Mouse (Mus musculus): ENCODE measurements around the gene Zcchc18.
"Not testable (repeated sequence)": the region's sequence is repeated elsewhere in the genome, so short reads cannot be mapped to it uniquely, and the experiment has no call there.

The Zcchc18 gene

GRCm38 (mm10) chrX:136992978-136993547 lies at the start of gene Zcchc18:
TSS of gene Zcchc18 (plus strand) at chrX:136993155.
- DNase-seq = peak; percentile 90

- peak; percentile 70 for DNase-seq
Measured at GRCm38 (mm10) chrX:136957583-136958279, 35.2 kb upstream of the Zcchc18 start.

GRCm38 (mm10) chrX:136958300-136958699 lies 34.7 kb upstream of the Zcchc18 start:
- not testable (repeated sequence) for DNase-seq

- DNase-seq = peak; percentile 9
Measured at GRCm38 (mm10) chrX:136959688-136960087, 33.3 kb upstream of the Zcchc18 start.

GRCm38 (mm10) chrX:136975397-136975796 lies 17.6 kb upstream of the Zcchc18 start, which contains the start of gene Tmsb15b2:
TSS of gene Tmsb15b2 (minus strand) at chrX:136975497.
- DNase-seq = not testable (repeated sequence)

GRCm38 (mm10) chrX:136976424-136977084 lies 16.4 kb upstream of the Zcchc18 start, which contains the start of the genes Tmsb15l and Tmsb15b1:
TSS of gene Tmsb15l (minus strand) at chrX:136976869.
TSS of gene Tmsb15b1 (minus strand) at chrX:136976874.
- DNase-seq = peak; percentile 85

- DNase-seq = peak; percentile 7
Measured at GRCm38 (mm10) chrX:136978616-136979015, 14.3 kb upstream of the Zcchc18 start.

- no peak for DNase-seq
Measured at GRCm38 (mm10) chrX:136986039-136986438, 6.9 kb upstream of the Zcchc18 start.

GRCm38 (mm10) chrX:136991274-136991673 lies 1.7 kb upstream of the Zcchc18 start:
- no peak for DNase-seq

GRCm38 (mm10) chrX:136992191-136992965 lies 577 bp upstream of the Zcchc18 start:
- peak; percentile 27 for DNase-seq

- DNase-seq = peak; percentile 31
Measured at GRCm38 (mm10) chrX:136993641-136994040, 686 bp downstream of the Zcchc18 start.

- no peak for DNase-seq
Measured at GRCm38 (mm10) chrX:136996256-136996655, 3.3 kb downstream of the Zcchc18 start.

GRCm38 (mm10) chrX:137015099-137015709 lies 22.2 kb downstream of the Zcchc18 start:
- DNase-seq = peak; percentile 77

- DNase-seq = no peak
Measured at GRCm38 (mm10) chrX:137017668-137018067, 24.7 kb downstream of the Zcchc18 start.

GRCm38 (mm10) chrX:137019310-137019709 lies 26.4 kb downstream of the Zcchc18 start:
- DNase-seq = peak; percentile 77

- no peak for DNase-seq
Measured at GRCm38 (mm10) chrX:137030916-137031315, 38.0 kb downstream of the Zcchc18 start.

- no peak for DNase-seq
Measured at GRCm38 (mm10) chrX:137031726-137032125, 38.8 kb downstream of the Zcchc18 start.

GRCm38 (mm10) chrX:137034322-137034721 lies 41.4 kb downstream of the Zcchc18 start:
- DNase-seq = no peak

- no peak for DNase-seq
Measured at GRCm38 (mm10) chrX:137037470-137037999, 44.6 kb downstream of the Zcchc18 start.

- DNase-seq = peak; percentile 92
Measured at GRCm38 (mm10) chrX:137038000-137038483, 45.1 kb downstream of the Zcchc18 start, which contains the start of gene Slc25a53. TSS of gene Slc25a53 (minus strand) at chrX:137038302.

GRCm38 (mm10) chrX:137038502-137038901 lies 45.5 kb downstream of the Zcchc18 start:
- no peak for DNase-seq
